Mouse (Mus musculus) central nervous system, embryonic 11.5 days (tissue): Measurements from ENCODE around the gene Vmn1r43. TPM values are rescaled to one million over a fixed set of nuclear protein-coding genes. Genes with fewer than 3 reads are reported as not detected.

ENCODE experiments used
- polyA plus RNA-seq: library from polyadenylated mRNA; depleted of rRNA; stranded (reverse); fragments of >200 nt; gene quantifications from 2 replicates; pipeline ENCODE4 v1.2.3, GENCODE M21; 2012; rRNA removed

The Vmn1r43 gene
- polyA plus RNA-seq, result not detected in 2 replicates

DNA sequence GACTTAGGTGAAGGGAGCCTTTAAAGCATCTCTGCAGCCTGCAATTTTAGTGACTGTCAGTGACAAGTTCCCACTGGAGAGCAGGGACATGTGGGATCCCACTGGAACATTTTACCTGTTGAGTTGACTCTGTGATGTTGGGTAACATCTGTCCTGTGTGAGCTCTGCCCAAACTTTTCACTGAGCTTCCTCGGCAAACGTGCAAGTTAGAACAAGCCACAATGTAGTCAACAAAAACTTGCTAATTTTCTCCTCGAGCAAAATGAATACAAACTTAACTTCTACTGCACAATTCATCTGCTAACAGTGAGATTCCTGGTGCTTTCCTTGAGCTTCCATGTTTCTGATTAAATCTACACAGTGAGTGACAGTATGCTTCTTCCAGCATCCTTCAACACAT, at the start of gene Vmn1r43, which contains the start of gene Vmn1r42:
Gene Vmn1r43, minus strand, starts transcription at position 101 of the 400 bp plus-strand sequence.
Gene Vmn1r42, minus strand, starts transcription at position 101 of the 400 bp plus-strand sequence.

DNA sequence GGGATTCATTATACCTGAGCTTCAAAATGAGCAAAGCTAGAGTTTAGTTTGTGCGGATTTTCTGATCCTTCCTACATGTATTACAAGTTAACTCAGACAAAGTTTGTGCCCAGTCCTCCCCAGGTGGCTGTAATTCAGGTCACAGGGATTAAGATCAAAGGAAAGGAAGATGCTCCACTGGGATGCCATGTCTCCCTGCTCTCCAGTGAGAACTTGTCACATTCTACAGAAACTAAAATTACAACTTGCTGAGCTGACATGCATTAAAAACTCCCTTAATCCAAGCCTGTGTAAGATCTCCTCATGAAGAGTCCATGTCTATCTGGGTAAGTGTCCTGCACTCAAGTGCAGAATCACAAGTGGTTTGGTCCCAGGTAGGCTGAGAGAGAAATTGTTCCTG, 7.1 kb upstream of the Vmn1r43 start, which contains the start of gene Vmn1r44:
Gene Vmn1r44, plus strand, starts transcription at position 301 of the 400 bp plus-strand sequence.

Other genes with a start within 250 kb of the Vmn1r43 start
- 7.1 and 7.8 TPM in 2 replicates for gene Txnrd3, start 232.4 kb downstream of the Vmn1r43 start, polyA plus RNA-seq
- gene Vmn1r40, start 168.9 kb downstream of the Vmn1r43 start, polyA plus RNA-seq, result not detected in 2 replicates
- not detected in 2 replicates for gene Vmn1r41, start 135.6 kb downstream of the Vmn1r43 start, polyA plus RNA-seq
- not detected in 2 replicates for gene Vmn1r42, start within 50 bp of the Vmn1r43 start, polyA plus RNA-seq
- gene Vmn1r44, start 7.2 kb upstream of the Vmn1r43 start, polyA plus RNA-seq, result not detected in 2 replicates
- not detected in 2 replicates for gene Vmn1r45, start 64.2 kb upstream of the Vmn1r43 start, polyA plus RNA-seq
- not detected in 2 replicates for gene Vmn1r46, start 92.9 kb upstream of the Vmn1r43 start, polyA plus RNA-seq
- not detected in 2 replicates for gene Vmn1r47, start 139.7 kb upstream of the Vmn1r43 start, polyA plus RNA-seq
- not detected in 2 replicates for gene Vmn1r48, start 160.4 kb upstream of the Vmn1r43 start, polyA plus RNA-seq
- not detected in 2 replicates for gene Vmn1r49, start 202.1 kb upstream of the Vmn1r43 start, polyA plus RNA-seq
- not detected in 2 replicates for gene Vmn1r50, start 225.0 kb upstream of the Vmn1r43 start, polyA plus RNA-seq
- not detected in 2 replicates for gene Vmn1r51, start 246.2 kb upstream of the Vmn1r43 start, polyA plus RNA-seq